Mouse (Mus musculus): ENCODE measurements around the gene Perp. TPM values are rescaled to one million over a fixed set of nuclear protein-coding genes. Genes with fewer than 3 reads are reported as not detected.

Perp gene
- total RNA-seq, 1 experiment: 66.8 TPM

GRCm38 (mm10) chr10:18879160-18879559, 34.3 kb downstream of the Perp start:
- Histone ChIP-seq H3K27ac (ENCODE audit: insufficient read depth, low read depth, low read length, poor library complexity, severe bottlenecking) (no peak overlapping the region), H3K4me1 (ENCODE audit: control insufficient read depth in 2 of 2, insufficient read depth in 2 of 2, low read length in 2 of 2, poor library complexity in 1 of 2) (no peaks in the 10 kb centered on the region), H3K9me3 (ENCODE audit: control insufficient read depth, insufficient read depth, low read depth, low read length) (no peaks in the 10 kb centered on the region), H3K4me3 (ENCODE audit: insufficient read depth in 1 of 2, low read depth in 1 of 2, low read length in 2 of 2, poor library complexity in 1 of 2, severe bottlenecking in 1 of 2) (no peak overlapping the region), H3K36me3 (ENCODE audit: control insufficient read depth, insufficient read depth, low read length, poor library complexity, severe bottlenecking) (no peaks in the 10 kb centered on the region), H3K9ac (ENCODE audit: insufficient read depth, low read depth, low read length, poor library complexity, severe bottlenecking) (no peak overlapping the region)
- TF ChIP-seq HCFC1 (IDR thresholded peaks at IDR 0.05; ENCODE audit: borderline replicate concordance, insufficient read depth, low read length) (no peak), MAFK (IDR thresholded peaks at IDR 0.05; ENCODE audit: insufficient read depth, low read depth, low read length) (no peak), ZC3H11A (IDR thresholded peaks at IDR 0.05; ENCODE audit: borderline replicate concordance, low read depth, low read length) (no peak), CHD2 (IDR thresholded peaks at IDR 0.05; ENCODE audit: low read depth, low read length) (no peak), ZNF384 (IDR thresholded peaks at IDR 0.05; ENCODE audit: low read depth, low read length) (no peak)
- no peak for DNase-seq (ENCODE audit: low read depth, low spot score)
- in situ Hi-C loops (cut with MboI; ENCODE audit: low sequenced_read_pairs in 2 of 2, unreplicated experiment in 2 of 2): no loop called here

- Histone ChIP-seq H3K9me3 (ENCODE audit: control insufficient read depth, insufficient read depth, low read depth, low read length) (no peaks in the 10 kb centered on the region), H3K4me3 (ENCODE audit: insufficient read depth in 1 of 2, low read depth in 1 of 2, low read length in 2 of 2, poor library complexity in 1 of 2, severe bottlenecking in 1 of 2) (no peak overlapping the region), H3K9ac (ENCODE audit: insufficient read depth, low read depth, low read length, poor library complexity, severe bottlenecking) (no peak overlapping the region), H3K36me3 (ENCODE audit: control insufficient read depth, insufficient read depth, low read length, poor library complexity, severe bottlenecking) (no peaks in the 10 kb centered on the region), H3K27ac (ENCODE audit: insufficient read depth, low read depth, low read length, poor library complexity, severe bottlenecking) (no peak overlapping the region), H3K4me1 (ENCODE audit: control insufficient read depth in 2 of 2, insufficient read depth in 2 of 2, low read length in 2 of 2, poor library complexity in 1 of 2) (no peaks in the 10 kb centered on the region)
- DNase-seq (ENCODE audit: low read depth, low spot score): no peak
- TF ChIP-seq CHD2 (IDR thresholded peaks at IDR 0.05; ENCODE audit: low read depth, low read length) (no peak), HCFC1 (IDR thresholded peaks at IDR 0.05; ENCODE audit: borderline replicate concordance, insufficient read depth, low read length) (no peak), MAFK (IDR thresholded peaks at IDR 0.05; ENCODE audit: insufficient read depth, low read depth, low read length) (no peak), ZNF384 (IDR thresholded peaks at IDR 0.05; ENCODE audit: low read depth, low read length) (no peak), ZC3H11A (IDR thresholded peaks at IDR 0.05; ENCODE audit: borderline replicate concordance, low read depth, low read length) (no peak)
- in situ Hi-C loops (cut with MboI; ENCODE audit: low sequenced_read_pairs in 2 of 2, unreplicated experiment in 2 of 2): no loop called here
These were observed 34.9 kb downstream of the Perp start for GRCm38 (mm10) chr10:18879690-18880089.

- Histone ChIP-seq H3K4me1 (ENCODE audit: control insufficient read depth in 2 of 2, insufficient read depth in 2 of 2, low read length in 2 of 2, poor library complexity in 1 of 2) (no peaks in the 10 kb centered on the region), H3K9me3 (ENCODE audit: control insufficient read depth, insufficient read depth, low read depth, low read length) (no peaks in the 10 kb centered on the region), H3K9ac (ENCODE audit: insufficient read depth, low read depth, low read length, poor library complexity, severe bottlenecking) (no peak overlapping the region), H3K36me3 (ENCODE audit: control insufficient read depth, insufficient read depth, low read length, poor library complexity, severe bottlenecking) (no peaks in the 10 kb centered on the region), H3K4me3 (ENCODE audit: insufficient read depth in 1 of 2, low read depth in 1 of 2, low read length in 2 of 2, poor library complexity in 1 of 2, severe bottlenecking in 1 of 2) (no peak overlapping the region), H3K27ac (ENCODE audit: insufficient read depth, low read depth, low read length, poor library complexity, severe bottlenecking) (no peak overlapping the region)
- in situ Hi-C loops (cut with MboI; ENCODE audit: low sequenced_read_pairs in 2 of 2, unreplicated experiment in 2 of 2): no loop called here
- TF ChIP-seq ZNF384 (IDR thresholded peaks at IDR 0.05; ENCODE audit: low read depth, low read length): no peak
- no peak for TF ChIP-seq ZC3H11A (IDR thresholded peaks at IDR 0.05; ENCODE audit: borderline replicate concordance, low read depth, low read length)
- TF ChIP-seq MAFK (IDR thresholded peaks at IDR 0.05; ENCODE audit: insufficient read depth, low read depth, low read length): no peak
- TF ChIP-seq CHD2 (IDR thresholded peaks at IDR 0.05; ENCODE audit: low read depth, low read length): no peak
- no peak for TF ChIP-seq HCFC1 (IDR thresholded peaks at IDR 0.05; ENCODE audit: borderline replicate concordance, insufficient read depth, low read length)
- no peak for DNase-seq (ENCODE audit: low read depth, low spot score)
These were observed 37.4 kb downstream of the Perp start for GRCm38 (mm10) chr10:18882190-18882589.

GRCm38 (mm10) chr10:18886918-18887625, 42.3 kb downstream of the Perp start:
- Histone ChIP-seq H3K9ac (ENCODE audit: insufficient read depth, low read depth, low read length, poor library complexity, severe bottlenecking) (no peak overlapping the region), H3K4me3 (ENCODE audit: insufficient read depth in 1 of 2, low read depth in 1 of 2, low read length in 2 of 2, poor library complexity in 1 of 2, severe bottlenecking in 1 of 2) (no peak overlapping the region), H3K36me3 (ENCODE audit: control insufficient read depth, insufficient read depth, low read length, poor library complexity, severe bottlenecking) (no peaks in the 10 kb centered on the region), H3K9me3 (ENCODE audit: control insufficient read depth, insufficient read depth, low read depth, low read length) (no peaks in the 10 kb centered on the region), H3K4me1 (ENCODE audit: control insufficient read depth in 2 of 2, insufficient read depth in 2 of 2, low read length in 2 of 2, poor library complexity in 1 of 2) (no peaks in the 10 kb centered on the region), H3K27ac (ENCODE audit: insufficient read depth, low read depth, low read length, poor library complexity, severe bottlenecking) (no peak overlapping the region)
- TF ChIP-seq ZNF384 (IDR thresholded peaks at IDR 0.05; ENCODE audit: low read depth, low read length) (no peak), CHD2 (IDR thresholded peaks at IDR 0.05; ENCODE audit: low read depth, low read length) (no peak), ZC3H11A (IDR thresholded peaks at IDR 0.05; ENCODE audit: borderline replicate concordance, low read depth, low read length) (no peak), MAFK (IDR thresholded peaks at IDR 0.05; ENCODE audit: insufficient read depth, low read depth, low read length) (no peak), HCFC1 (IDR thresholded peaks at IDR 0.05; ENCODE audit: borderline replicate concordance, insufficient read depth, low read length) (no peak)
- DNase-seq (ENCODE audit: low read depth, low spot score): no peak
- in situ Hi-C loops (cut with MboI; ENCODE audit: low sequenced_read_pairs in 2 of 2, unreplicated experiment in 2 of 2): no loop called here

Data from ES-E14 (cell line).